Mouse (Mus musculus) G1E (cell line): ENCODE measurements at regions not wholly inside any gene's neighbourhood (a gene's known extent, or its start where the extent isn't known, plus 50 kb on each side); places are given as distances from the start of the nearest gene placed in this dataset.

Experiments used
- CTCF ChIP-seq: IDR thresholded peaks from 2 replicates; pipeline ENCODE4 v1.5.1; 2012; ENCODE audit warnings: low read depth, low read length, inconsistent platforms, mixed read lengths
- GATA1 ChIP-seq: IDR thresholded peaks from 2 replicates; pipeline ENCODE4 v1.6.1; 2012; ENCODE audit warnings: borderline replicate concordance, low read length, inconsistent platforms, mixed read lengths
- GATA2 ChIP-seq: IDR thresholded peaks from 2 replicates; pipeline ENCODE4 v1.6.1; 2012; ENCODE audit warnings: low read depth, low read length, inconsistent platforms, borderline replicate concordance
- TAL1 ChIP-seq: conservative IDR thresholded peaks from 2 replicates; pipeline ENCODE4 v1.6.1; 2012; ENCODE audit warnings: low read depth, low read length, inconsistent platforms, mixed read lengths

GRCm38 (mm10) chr1:161301348-161302075 lies 50.5 kb upstream of the Prdx6 start:
- TF ChIP-seq CTCF, result no peak
- no peak for TF ChIP-seq GATA2
- TF ChIP-seq GATA1, result no peak
- TF ChIP-seq TAL1, result no peak
